Mouse (Mus musculus) monocyte, adult 5-6 weeks (primary cell): ENCODE measurements around the gene Fbxo40. TPM values are rescaled to one million over a fixed set of nuclear protein-coding genes. Genes with fewer than 3 reads are reported as not detected.

ENCODE experiments used
- ATAC-seq: fragments of 153-309, 156-312 bp; replicated peaks from 2 replicates; pipeline ENCODE4 v1.8.0; 2017; ENCODE audit warnings: mild to moderate bottlenecking; ENCODE audit not compliant: low TSS enrichment, insufficient number of reproducible peaks, severe bottlenecking, poor library complexity, low FRiP score
- total RNA-seq: library from RNA; stranded (forward); fragments of 200-1000, 200-491, 200-594 nt; gene quantifications from 3 replicates; pipeline ENCODE4 v1.2.3, GENCODE M21; 2017

Fbxo40 gene
- total RNA-seq, 1 experiment from 2014 or later, result 0.38 TPM

- no peak for ATAC-seq
These were observed 62.7 kb downstream of the Fbxo40 start for GRCm38 (mm10) chr16:36927495-36928105.

- ATAC-seq, result no peak
These were observed 63.5 kb downstream of the Fbxo40 start for GRCm38 (mm10) chr16:36926514-36927447.

- ATAC-seq, result no peak
These were observed 64.5 kb downstream of the Fbxo40 start for GRCm38 (mm10) chr16:36925797-36926196.

GRCm38 (mm10) chr16:36925351-36925750 is 64.9 kb downstream of the Fbxo40 start:
- ATAC-seq, result no peak

- ATAC-seq, result no peak
These were observed 66.0 kb downstream of the Fbxo40 start for GRCm38 (mm10) chr16:36924312-36924711.

- no peak for ATAC-seq
These were observed 68.3 kb downstream of the Fbxo40 start for GRCm38 (mm10) chr16:36921980-36922379.

- ATAC-seq, result no peak
These were observed 69.1 kb downstream of the Fbxo40 start for GRCm38 (mm10) chr16:36921067-36921613.

GRCm38 (mm10) chr16:36920410-36920809 is 69.9 kb downstream of the Fbxo40 start:
- no peak for ATAC-seq

- ATAC-seq, result no peak
These were observed 71.8 kb downstream of the Fbxo40 start for GRCm38 (mm10) chr16:36918505-36918904.

- ATAC-seq, result no peak
These were observed 76.1 kb downstream of the Fbxo40 start for GRCm38 (mm10) chr16:36914195-36914594.

Other genes with a start within 250 kb of the Fbxo40 start
- 44.5 to 91.5 TPM (median 53.5 TPM) in 3 replicates for gene Slc15a2, start 205.5 kb downstream of the Fbxo40 start, total RNA-seq
- 17.8 to 35.6 TPM (median 25.5 TPM) in 3 replicates for gene Iqcb1, start 162.1 kb downstream of the Fbxo40 start, total RNA-seq
- gene Eaf2, start 115.5 kb downstream of the Fbxo40 start, total RNA-seq, result 11.5 to 14.9 TPM (median 13.4 TPM) in 3 replicates
- gene Golgb1, start 115.3 kb downstream of the Fbxo40 start, total RNA-seq, result 24.1 to 52.5 TPM (median 27.2 TPM) in 3 replicates
- 630 to 720 TPM (median 692 TPM) in 3 replicates for gene Hcls1, start 55.5 kb downstream of the Fbxo40 start, total RNA-seq
- gene Polq, start 21.3 kb upstream of the Fbxo40 start, total RNA-seq, result 2.6 to 9.0 TPM (median 4.5 TPM) in 3 replicates